Mouse (Mus musculus): ENCODE measurements at regions not wholly inside any gene's neighbourhood (a gene's known extent, or its start where the extent isn't known, plus 50 kb on each side); places are given as distances from the start of the nearest gene placed in this dataset.

- DNase-seq (ENCODE audit: low read depth, low spot score), result no peak
- Histone ChIP-seq H3K36me3 (ENCODE audit: control insufficient read depth, insufficient read depth, low read length, poor library complexity, severe bottlenecking) (no peaks in the 10 kb centered on the region), H3K27me3 (ENCODE audit: control insufficient read depth, insufficient read depth, low read length, poor library complexity, severe bottlenecking) (no peaks in the 10 kb centered on the region)
Observed at GRCm38 (mm10) chr10:96520995-96521760, 95.6 kb upstream of the Btg1 start.

- DNase-seq (ENCODE audit: low read depth, low spot score), result no peak
- Histone ChIP-seq H3K36me3 (ENCODE audit: control insufficient read depth, insufficient read depth, low read length, poor library complexity, severe bottlenecking) (no peaks in the 10 kb centered on the region), H3K27me3 (ENCODE audit: control insufficient read depth, insufficient read depth, low read length, poor library complexity, severe bottlenecking) (no peaks in the 10 kb centered on the region)
Observed at GRCm38 (mm10) chr10:96523967-96524801, 92.6 kb upstream of the Btg1 start.

GRCm38 (mm10) chr10:96527864-96528263, 88.9 kb upstream of the Btg1 start:
- Histone ChIP-seq H3K36me3 (ENCODE audit: control insufficient read depth, insufficient read depth, low read length, poor library complexity, severe bottlenecking) (no peaks in the 10 kb centered on the region; the same call in 1 of the 2 replicates), H3K27me3 (ENCODE audit: control insufficient read depth, insufficient read depth, low read length, poor library complexity, severe bottlenecking) (no peaks in the 10 kb centered on the region)
- no peak for DNase-seq (ENCODE audit: low read depth, low spot score)

- Histone ChIP-seq H3K36me3 (ENCODE audit: control insufficient read depth, insufficient read depth, low read length, poor library complexity, severe bottlenecking) (no peaks in the 10 kb centered on the region; the same call in 1 of the 2 replicates), H3K27me3 (ENCODE audit: control insufficient read depth, insufficient read depth, low read length, poor library complexity, severe bottlenecking) (no peaks in the 10 kb centered on the region)
- DNase-seq (ENCODE audit: low read depth, low spot score), result no peak
Observed at GRCm38 (mm10) chr10:96534547-96535124, 82.2 kb upstream of the Btg1 start.

- no peak for DNase-seq (ENCODE audit: low read depth, low spot score)
- Histone ChIP-seq H3K36me3 (ENCODE audit: control insufficient read depth, insufficient read depth, low read length, poor library complexity, severe bottlenecking) (no peaks in the 10 kb centered on the region; the same call in 1 of the 2 replicates), H3K27me3 (ENCODE audit: control insufficient read depth, insufficient read depth, low read length, poor library complexity, severe bottlenecking) (no peaks in the 10 kb centered on the region)
Observed at GRCm38 (mm10) chr10:96535461-96535860, 81.3 kb upstream of the Btg1 start.

GRCm38 (mm10) chr10:96540828-96541227, 76.0 kb upstream of the Btg1 start:
- Histone ChIP-seq H3K36me3 (ENCODE audit: control insufficient read depth, insufficient read depth, low read length, poor library complexity, severe bottlenecking) (no peaks in the 10 kb centered on the region), H3K27me3 (ENCODE audit: control insufficient read depth, insufficient read depth, low read length, poor library complexity, severe bottlenecking) (no peaks in the 10 kb centered on the region)
- DNase-seq (ENCODE audit: low read depth, low spot score), result peak; percentile 11

- no peak for DNase-seq (ENCODE audit: low read depth, low spot score)
Observed at GRCm38 (mm10) chr10:96545312-96545711, 71.5 kb upstream of the Btg1 start.

GRCm38 (mm10) chr10:96545761-96546388, 70.9 kb upstream of the Btg1 start:
- DNase-seq (ENCODE audit: low read depth, low spot score), result peak; percentile 45
- H3K27me3 ChIP-seq (ENCODE audit: control insufficient read depth, insufficient read depth, low read length, poor library complexity, severe bottlenecking), result no peaks in the 10 kb centered on the region
- no peaks in the 10 kb centered on the region for H3K36me3 ChIP-seq (ENCODE audit: control insufficient read depth, insufficient read depth, low read length, poor library complexity, severe bottlenecking)

More at GRCm38 (mm10) chr10:96545312-96545711, 71.5 kb upstream of the Btg1 start:
- Histone ChIP-seq H3K27me3 (ENCODE audit: control insufficient read depth, insufficient read depth, low read length, poor library complexity, severe bottlenecking) (no peaks in the 10 kb centered on the region), H3K36me3 (ENCODE audit: control insufficient read depth, insufficient read depth, low read length, poor library complexity, severe bottlenecking) (no peaks in the 10 kb centered on the region)

- H3K36me3 ChIP-seq (ENCODE audit: control insufficient read depth, insufficient read depth, low read length, poor library complexity, severe bottlenecking), result no peaks in the 10 kb centered on the region
- no peaks in the 10 kb centered on the region for H3K27me3 ChIP-seq (ENCODE audit: control insufficient read depth, insufficient read depth, low read length, poor library complexity, severe bottlenecking)
- no peak for DNase-seq (ENCODE audit: low read depth, low spot score)
Observed at GRCm38 (mm10) chr10:96549651-96550050, 67.2 kb upstream of the Btg1 start.

GRCm38 (mm10) chr10:96550266-96550665, 66.5 kb upstream of the Btg1 start:
- DNase-seq (ENCODE audit: low read depth, low spot score), result no peak
- no peaks in the 10 kb centered on the region for H3K27me3 ChIP-seq (ENCODE audit: control insufficient read depth, insufficient read depth, low read length, poor library complexity, severe bottlenecking)
- H3K36me3 ChIP-seq (ENCODE audit: control insufficient read depth, insufficient read depth, low read length, poor library complexity, severe bottlenecking), result no peaks in the 10 kb centered on the region

GRCm38 (mm10) chr10:96557336-96557735, 59.5 kb upstream of the Btg1 start:
- no peaks in the 10 kb centered on the region for H3K36me3 ChIP-seq (ENCODE audit: control insufficient read depth, insufficient read depth, low read length, poor library complexity, severe bottlenecking)
- DNase-seq (ENCODE audit: low read depth, low spot score), result no peak
- no peaks in the 10 kb centered on the region for H3K27me3 ChIP-seq (ENCODE audit: control insufficient read depth, insufficient read depth, low read length, poor library complexity, severe bottlenecking)

- Histone ChIP-seq H3K36me3 (ENCODE audit: control insufficient read depth, insufficient read depth, low read length, poor library complexity, severe bottlenecking) (no peaks in the 10 kb centered on the region), H3K27me3 (ENCODE audit: control insufficient read depth, insufficient read depth, low read length, poor library complexity, severe bottlenecking) (no peaks in the 10 kb centered on the region)
- DNase-seq (ENCODE audit: low read depth, low spot score), result peak; percentile 50
Observed at GRCm38 (mm10) chr10:96565343-96565742, 51.5 kb upstream of the Btg1 start.

All from splenic B cell, adult 2 months (primary cell).